Mouse (Mus musculus) thymus, postnatal 4 days (tissue): ENCODE data around the gene Sema4d.

Experiments used
- DNase-seq: peaks from one replicate; pipeline ENCODE4 v3.0.0; 2021

Sema4d gene

DNA sequence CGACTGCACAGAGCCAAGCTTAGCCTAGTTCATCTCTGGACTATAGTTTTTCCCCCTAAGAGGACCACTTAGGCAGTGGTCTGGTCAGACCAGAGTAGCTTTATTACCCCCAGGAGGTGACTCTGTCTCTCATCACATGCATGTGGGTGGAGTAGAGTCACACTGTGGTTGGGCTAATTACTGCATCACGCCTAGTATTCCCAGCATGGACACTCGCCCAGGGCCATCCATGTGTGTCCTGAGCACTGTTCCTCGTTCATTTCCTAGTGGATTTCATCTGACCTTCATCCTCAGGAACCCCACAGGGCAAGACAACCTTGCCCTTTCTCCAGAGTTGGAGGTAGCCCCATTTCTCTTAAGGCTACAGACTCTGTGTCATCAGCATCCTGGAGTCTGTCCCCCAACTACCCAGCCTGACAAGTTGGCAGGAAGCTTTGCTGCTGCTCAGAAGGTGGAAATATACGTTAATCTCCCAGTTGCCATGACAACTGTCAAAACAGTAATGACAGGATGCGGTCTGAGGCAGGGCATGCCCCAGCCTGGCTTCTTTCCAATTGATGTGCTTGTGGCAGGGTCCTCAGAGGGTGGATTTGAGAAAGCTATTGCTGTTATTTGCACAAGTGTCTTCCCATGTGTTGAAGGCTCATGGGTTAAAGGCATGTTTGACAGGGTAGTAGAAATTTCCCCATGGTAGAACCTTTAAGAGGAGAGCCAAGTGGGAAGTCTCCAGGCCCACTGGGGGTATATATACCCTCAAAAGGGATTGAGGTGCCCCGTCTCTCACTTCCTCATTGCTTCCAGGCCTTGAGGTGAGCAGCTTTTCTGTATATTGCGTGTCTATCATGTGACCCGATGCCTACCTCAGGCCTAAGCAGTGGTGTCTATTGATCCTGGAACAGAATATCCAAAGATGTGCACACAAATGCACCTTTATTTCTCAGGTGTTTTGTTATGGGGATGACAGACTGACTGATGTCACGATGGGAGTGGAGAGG is 20.4 kb upstream of the Sema4d start:
- DNase-seq = peak; percentile 65

DNA sequence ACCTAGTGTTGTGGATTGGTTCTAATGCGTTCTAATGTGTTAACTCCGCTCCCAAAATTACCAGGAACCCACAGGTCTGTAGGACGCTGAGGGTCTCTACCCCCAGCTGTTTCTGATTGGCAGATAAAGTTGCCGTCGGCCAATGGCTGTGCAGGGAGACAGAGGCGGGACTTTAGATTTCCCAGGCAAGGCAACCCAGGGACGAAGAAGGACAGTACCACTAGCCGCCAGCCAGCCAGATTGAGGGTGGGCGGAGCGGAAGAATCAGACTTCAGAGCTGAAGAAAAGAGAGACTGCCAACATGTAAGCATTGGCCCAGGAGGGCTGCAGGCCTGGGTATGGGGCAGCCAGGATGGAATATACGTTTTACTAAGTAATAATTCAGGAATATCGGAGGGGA is 14.6 kb upstream of the Sema4d start:
- DNase-seq = no peak

DNA sequence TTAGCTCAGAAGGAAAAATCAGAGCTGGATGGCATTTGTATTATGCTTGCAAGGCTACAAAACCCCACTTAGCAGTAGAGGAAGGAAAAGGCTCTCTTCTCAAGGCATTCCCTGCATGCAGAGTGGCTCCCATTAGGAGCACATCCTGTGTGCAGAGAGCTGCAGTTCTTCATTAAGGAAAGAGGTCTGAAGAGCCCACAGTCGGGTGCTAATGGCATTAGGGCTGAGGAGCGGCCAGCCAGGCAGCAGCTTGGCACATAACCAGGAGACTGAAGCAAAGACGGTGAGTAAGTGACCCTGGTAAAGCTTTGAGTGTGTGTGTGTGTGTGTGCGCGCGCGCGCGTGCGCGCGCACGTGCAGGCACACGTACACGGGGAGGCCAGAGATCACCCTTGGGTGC is 12.7 kb upstream of the Sema4d start:
- no peak for DNase-seq

DNA sequence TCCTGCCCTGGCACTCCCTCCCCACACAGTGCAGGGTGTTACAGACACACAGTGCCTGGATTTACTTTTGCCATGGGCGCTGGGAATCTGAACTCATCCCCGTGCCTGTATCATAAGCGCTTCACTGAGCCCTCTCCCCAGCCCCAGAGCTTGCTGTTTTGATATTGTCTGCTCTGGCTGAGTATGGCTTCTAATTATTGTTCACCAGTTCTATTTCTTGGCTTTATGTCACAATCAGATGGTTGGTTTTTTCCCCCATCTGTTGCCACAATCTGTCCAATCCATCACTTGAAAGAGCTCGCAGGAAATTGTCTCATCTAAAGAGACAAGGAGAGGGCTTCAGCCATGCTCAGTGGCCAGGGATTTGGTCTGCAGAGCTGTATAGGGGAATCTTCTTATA is 12.1 kb upstream of the Sema4d start:
- no peak for DNase-seq

DNA sequence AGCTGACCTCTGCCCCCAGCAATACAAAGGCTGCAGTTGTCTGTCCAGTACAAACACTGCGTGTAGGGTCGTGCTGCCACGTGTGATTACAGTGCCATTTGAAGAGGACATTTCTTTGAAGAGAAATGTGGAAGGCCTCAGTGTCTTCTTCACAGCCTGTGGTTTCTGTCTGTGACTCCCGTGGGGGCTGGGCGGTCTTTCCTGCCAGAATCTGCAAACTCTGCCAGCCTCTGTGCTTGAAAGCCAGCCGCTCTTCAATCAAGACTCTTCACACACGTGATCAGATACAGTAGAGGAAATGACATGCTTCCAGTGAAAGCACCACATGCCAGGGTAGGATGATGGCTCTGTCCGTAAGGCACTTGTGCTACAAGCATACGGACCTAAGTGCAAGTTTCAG is 7.4 kb upstream of the Sema4d start:
- DNase-seq = peak; percentile 92

DNA sequence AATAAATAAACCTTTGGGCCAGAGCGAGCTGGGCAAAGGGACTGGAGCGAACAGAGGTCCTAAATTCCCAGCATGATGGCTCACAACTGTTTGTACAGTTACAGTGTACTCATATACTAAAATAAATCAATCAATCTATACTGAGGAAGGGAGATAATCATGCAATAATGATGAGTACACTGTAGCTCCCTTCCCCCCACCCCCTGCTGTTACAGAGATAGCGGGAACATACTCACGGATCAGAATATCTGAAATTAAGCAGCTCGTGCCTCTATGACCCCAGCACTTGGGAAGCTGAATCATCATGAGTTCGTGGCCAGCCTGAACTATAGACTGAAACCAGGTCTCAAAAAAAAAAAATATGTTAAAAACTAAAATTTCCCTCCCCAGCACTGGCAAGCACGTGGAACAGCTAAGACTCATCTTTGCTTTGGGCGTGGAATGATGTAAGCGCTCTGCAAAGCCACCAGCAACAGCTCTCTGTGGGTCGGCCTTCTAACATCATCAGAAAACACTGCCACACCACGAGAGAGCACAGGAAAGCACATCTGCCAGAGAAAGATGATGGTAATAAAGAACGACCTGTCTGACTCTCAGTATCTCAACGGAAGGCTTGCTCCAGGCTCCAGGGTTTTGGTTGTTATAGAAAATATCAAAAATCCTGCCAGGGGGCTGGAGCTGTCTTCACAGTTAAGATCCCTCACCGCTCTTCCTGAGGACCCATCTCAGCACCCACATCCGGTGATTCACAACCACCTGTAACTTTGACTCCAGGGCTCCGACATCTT is 6.4 kb upstream of the Sema4d start:
- peak; percentile 45 for DNase-seq

DNA sequence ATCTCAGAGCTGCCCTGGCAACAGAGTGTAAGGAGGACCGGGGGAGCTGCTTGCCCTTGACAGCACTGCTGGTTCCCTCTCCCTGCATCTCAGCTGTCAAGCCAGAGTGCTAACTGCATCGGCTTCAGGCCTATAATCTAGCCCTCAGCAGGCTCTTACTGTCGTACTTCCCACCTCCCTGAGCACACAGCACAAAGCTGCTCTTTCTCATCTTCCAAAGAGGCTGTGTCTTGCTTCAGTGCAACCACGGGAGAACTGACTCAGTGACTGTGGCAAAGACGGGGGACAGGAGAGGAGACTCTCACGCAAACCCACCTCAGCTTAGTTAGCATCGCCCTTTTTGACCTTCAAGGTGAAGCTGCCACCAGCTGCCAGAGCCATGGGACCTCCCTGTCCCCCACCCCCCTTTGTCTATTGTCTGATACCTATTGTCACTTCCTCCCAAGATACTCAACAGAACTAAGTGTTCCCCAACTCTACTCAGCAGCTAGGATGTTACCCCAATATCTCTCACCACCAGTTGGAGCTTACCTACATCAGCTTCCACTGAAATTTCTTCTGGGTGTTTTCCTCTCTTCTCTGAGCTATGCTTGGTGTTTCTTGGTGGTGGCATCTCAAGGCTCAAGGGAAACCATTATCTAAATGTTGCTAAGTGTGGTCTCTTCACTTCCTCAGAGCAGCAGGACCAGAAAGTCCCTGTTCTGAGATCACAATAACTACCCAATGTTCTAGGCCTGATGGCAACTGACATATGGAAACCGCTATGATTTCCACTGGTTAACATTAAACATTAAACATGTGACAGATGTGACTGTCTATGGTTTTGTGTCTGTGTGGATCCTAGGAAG is 4.6 kb upstream of the Sema4d start:
- peak; percentile 47 for DNase-seq

DNA sequence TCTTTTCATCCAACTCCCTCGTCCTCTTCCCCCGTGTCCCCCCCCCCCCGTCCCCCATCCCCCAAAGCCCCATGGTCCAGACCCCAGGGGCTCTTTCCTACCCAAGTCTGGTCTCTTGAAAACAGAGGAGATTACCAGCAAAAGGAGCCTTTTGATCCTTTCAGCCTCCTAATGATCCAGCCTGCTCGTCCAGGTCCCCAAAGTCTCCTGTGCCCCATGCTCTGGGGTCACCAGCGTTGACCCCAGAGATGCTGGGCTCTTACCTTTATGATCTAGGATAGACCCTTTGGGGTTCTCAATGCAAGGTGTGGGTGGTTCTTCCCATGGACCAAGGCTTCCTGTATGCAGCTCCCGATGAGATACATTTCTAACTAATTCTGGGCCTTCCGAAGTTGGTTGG is 401 bp upstream of the Sema4d start:
- DNase-seq = peak; percentile 14

DNA sequence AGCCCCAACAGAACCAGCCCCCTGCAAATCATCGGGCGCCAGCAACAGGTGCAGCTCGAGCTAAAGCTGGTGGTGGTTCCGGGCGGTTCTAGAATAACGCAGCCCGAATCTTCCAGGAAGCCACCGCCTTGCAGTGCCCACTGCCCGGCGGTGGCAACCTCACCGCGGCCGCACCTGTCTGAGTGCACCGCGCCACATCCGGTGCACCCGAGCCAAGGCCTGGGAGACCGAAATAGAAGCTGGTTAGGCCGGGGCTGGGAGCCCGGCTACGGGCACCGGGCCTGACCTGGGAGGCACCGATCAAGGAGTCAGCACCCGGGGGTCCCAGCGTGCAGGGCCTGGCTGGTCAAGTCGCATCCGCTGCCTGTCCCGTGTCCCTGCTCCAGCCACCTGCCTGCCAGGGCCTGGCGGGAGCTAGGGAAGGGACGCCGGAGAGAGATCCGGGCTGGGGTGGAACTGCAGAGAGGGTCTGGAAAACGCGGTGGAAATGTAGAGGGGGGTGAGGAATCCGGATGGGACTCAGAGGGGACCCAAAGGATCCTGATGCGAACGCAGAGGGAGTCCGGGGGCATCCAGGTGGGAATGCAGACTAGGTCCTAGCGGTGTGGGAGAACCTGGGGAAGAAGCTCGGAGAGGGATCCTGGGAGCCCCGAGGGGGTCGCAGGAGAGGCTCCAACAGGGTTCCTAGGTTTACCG is 670 bp downstream of the Sema4d start:
- peak; percentile 84 for DNase-seq

DNA sequence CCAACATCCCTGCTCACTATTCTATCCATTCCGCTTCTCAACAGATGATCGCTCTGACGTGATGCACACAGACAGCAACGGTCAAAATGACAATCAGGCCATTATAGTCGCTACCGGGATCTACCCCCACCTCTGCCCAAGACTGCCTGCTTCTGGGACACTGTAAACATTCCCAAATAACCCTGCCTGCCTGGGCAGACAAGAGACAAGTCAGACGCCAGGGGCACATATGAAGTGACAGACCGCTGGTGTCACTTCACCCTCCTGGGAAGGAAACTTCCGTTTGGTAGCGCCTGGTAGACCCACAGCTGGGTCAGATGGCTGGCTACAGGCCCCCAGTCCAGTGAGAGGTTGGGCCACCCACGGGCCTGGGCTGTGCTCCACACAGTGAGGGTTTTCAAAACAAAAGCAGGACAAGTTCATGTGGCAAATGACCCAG is 1.4 kb downstream of the Sema4d start:
- DNase-seq = peak; percentile 53

DNA sequence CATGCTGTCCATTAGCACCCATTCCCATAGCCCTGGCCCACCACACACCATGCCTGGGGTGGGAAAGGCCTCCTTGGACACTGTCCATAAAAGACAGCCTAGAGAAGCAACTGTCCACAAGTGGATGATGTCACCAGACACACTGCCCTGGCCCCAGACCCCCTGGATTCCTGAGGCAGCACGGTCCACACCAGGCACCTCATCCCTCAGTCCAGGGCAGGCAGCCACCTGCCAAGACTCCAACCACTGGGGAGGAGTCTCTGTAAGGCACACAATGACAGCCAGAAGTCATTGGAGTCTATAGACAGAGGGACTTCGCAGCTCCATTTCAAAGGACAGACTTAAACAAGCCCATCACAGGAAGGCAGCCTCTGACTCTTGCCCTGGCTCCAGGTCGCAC is 1.9 kb downstream of the Sema4d start:
- peak; percentile 32 for DNase-seq

DNA sequence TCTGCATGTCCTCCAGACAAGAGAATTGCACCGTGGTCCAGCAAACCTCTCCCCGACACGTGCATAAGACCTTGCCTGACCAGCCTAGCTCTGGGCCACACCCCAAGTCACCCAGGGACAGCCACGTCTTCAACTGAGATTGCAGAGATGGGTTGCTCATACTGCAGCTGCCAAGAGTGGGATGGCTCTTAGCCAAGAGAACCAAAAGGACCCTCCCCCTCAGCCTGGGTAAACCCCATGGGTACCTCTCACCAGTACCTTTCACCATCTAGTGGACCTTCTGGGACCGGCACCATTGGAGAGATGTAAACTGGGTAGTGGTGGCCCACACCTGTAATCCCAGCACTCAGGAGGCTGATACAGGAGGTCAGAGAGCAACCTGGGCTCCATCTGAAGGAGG is 2.8 kb downstream of the Sema4d start:
- peak; percentile 18 for DNase-seq

DNA sequence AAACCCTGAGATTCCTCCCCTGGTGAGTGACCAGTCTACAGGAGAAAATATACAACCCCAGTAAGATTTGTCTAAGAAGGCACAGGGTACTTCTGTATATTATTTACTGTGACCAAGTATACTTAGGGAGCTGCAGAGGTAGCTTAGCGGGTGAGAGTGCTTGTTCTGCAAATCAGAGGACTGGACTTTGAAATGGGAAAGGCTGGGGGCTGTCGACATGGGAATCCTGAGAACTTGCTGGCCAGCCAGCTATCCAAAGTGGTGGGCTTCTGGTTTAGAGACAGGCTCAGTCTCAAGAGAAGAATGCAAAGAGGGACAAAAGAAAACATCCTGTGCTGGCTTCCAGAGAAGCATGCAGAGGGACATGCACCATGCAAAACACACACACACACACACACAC is 5.7 kb downstream of the Sema4d start:
- no peak for DNase-seq

DNA sequence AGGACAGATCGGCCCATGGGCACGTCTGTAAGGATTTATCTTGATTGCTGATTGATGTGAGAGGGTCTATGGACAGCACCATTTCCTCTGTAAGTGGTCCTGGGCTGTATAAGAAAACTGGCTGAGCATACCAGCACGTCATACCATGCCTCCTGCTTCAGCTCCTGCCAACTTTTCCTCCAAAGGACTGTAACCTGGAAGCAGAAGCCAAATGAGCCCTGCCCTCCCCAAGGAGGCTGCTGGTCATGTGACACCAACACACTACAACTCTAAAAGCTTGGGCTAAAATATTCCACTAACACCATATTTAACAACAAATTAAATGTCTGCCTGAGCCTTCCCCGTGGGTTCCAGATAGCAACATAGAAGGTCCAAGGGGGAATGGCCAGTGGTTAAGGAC is 6.9 kb downstream of the Sema4d start:
- no peak for DNase-seq

DNA sequence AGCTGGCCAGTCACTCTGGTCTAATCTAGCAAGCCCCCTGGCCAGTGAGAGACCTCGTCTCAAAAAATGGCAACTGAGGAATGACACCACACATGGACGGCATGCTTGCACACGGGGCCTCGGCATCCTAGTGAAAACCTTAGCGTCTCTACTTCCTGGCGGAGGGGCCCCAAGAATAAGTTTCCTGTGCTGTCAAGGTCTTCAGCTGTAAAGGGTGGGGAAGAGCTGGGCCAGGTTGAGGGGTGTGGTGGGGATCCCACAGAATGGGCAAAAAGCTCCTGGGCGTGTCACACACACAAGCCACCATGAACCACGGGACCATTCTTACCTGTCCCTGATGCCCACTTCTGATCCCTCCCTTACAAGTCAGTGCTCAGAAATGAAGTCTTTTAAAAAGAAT is 9.1 kb downstream of the Sema4d start:
- DNase-seq = peak; percentile 49

DNA sequence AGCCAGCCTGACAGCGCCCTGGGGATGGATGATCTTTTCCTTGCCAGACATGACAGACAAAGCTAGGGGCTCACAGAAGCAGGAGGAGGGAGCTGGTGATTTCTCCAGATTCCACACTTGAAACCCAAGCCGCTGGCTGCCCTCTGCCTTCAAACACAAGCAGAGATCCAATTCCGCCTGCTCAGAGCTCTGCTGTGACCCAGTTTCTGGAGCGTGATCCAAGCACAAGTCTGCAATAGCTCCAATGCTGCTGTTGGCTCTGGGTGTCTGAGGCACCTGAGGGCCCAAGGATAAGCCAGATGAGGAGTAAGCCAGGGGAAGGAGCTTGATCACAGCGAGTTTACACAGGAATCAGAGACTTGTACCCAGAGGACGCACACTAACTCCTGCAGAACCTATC is 9.7 kb downstream of the Sema4d start:
- no peak for DNase-seq

DNA sequence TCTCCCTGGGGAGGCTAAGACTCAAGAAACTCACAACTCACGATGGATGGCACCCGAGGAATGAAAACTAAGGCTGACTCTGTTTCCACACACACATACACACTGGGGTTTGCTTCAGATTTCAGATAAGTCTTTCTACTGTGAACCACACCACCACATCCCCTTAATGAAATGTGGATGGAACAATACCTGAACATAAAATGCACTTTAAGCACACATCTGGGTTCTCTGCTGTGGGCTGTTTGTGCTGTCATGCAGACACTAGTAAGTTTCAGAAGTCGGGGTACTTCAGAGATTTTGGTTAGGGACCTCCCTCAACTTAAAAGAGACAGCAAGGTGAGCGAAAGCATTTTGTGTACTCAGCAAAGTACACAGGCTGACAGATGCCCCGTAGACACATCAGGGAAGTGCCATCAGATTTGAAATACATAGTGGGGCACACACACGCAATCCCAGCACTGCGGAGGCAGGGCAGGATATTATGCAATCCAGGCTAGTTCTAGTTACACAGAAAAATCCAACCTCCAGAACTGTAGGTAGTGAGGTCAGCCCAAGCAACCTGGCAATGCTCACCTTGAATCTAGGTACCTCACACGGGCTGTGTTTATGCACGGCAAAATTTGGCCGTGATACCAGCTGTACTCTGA is 12.9 kb downstream of the Sema4d start:
- DNase-seq = no peak

DNA sequence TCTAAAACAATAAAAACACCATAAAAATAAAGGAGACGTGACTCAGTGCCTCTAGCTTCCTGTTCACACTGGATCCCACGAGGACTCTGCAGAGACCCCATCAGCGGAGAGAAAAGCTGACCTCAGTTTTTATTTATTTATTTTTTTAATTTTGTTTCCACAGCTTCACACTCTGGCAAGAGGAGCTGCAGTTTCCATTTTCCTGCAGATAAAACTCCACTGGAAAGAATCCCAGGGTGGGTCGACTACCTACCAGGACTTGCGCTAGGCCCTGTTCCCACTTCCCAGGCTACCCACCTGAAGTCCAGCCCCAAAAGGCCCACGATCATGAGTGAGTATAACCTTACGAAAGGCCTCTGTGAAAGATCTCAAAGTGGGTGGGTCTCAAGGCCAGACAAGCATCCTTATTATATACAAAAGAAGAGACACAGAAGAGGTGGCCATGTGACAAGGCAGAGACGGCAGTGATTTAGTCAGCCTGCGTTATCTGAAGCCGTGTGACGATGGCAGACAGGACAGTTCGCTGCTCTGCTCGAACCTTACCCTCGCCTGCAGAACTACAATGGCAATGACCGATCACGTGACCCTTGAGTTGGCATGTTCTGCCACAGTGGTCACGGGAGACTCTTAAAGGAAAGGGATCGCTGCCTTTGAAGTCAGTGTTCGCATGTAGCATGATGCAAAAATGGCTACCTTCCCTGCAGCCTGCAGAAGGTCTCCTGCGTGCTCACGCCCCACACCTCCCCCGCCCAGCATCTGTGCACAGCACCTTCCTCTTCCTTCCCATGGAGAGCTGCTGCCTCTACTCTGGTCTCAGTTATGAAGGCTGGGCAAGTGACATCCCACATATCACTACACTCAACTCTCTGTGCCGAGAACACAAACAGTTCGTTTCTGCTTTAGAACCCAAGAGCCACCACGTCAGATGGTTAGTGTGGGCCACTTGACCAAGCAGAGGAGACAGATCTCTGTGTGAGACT is 14.3 kb downstream of the Sema4d start:
- peak; percentile 39 for DNase-seq

DNA sequence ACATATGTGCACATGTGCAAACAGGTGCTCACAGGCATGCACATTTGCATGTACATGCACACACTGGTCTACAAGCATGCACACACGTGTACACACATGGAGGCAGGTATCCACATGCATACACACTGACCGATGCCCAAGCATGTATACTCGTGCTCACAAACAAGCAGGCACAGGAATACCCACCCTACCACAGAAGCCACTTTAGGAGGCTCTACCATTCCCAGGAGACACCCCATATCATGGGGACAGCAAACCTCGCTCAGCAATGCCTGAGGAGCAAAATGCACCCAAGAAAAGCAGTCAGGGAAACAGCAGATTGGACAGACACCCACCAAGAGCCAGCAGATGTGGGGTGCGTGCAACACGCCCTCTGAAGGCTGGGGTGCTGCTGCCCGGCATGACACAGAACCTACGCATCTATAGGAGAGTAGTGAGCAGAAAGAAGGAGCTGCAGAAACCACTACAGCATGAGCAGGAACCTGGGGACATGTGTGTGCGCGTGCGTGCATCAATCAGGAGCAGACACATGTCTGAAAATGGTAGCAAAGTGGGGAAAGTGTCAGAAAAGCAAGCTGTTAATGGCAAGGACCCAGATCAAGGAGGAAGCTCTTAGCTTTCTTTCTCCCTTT is 15.1 kb downstream of the Sema4d start:
- DNase-seq = no peak

DNA sequence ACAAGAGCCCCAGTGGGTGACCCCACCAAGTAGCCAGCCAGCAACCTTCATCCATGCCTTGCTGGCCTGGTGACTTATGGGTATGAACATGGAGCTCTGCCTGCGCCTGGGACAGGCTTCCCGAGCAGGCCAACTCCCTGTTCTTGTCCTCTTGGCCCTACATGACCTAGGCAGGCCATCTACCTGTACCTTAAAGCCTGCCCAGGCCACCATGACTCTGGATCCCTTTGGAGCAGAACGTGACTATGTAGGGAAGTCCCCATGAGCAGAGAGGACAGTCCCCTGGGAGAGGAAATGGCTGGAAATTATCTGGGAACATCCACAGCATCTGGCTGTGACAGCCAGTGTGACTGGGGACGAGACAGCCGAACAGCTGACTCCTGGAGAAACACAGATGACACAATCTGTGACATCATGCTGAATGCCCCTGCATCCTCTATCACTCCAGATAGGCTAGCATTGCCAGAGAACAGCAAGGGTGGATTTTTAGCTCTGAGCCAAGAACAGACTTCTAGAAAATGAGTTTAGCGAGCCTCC is 15.7 kb downstream of the Sema4d start:
- no peak for DNase-seq
